Comparison of ENCODE assay signal across 8 mouse cellular contexts in the genomic region with DNA sequence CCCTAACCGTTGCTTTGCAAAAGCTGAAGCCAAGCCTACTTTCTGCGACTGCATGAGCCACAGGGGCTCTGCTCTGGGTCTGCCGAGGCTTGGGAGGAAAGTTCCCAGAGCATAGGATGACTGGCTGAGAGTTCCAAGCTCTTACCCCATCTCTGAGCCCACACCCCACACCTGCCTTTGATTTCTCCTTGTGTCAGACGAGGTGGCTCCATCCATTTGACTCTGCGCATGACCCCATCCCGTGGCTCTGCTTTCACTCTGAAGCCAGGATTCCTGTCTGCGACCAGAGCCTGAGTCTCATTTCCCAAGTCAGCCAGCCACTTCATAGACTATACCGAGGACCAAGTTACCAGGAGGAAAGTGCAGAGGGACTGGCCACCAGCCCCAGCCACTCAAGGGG.
DNase-seq lines count a peak whose midpoint lies in the region; ATAC-seq and TF ChIP-seq lines count a peak whose summit lies in the region.

No protein-coding gene starts in this region.

- peak overlapping the region; percentile 59 for H3K4me2 ChIP-seq in heart, embryonic 14.5 days (ENCODE audit: low read length)
- peak overlapping the region; percentile 27; the same call in 1 of the 2 replicates for H3K4me2 ChIP-seq in CH12.LX (ENCODE audit: insufficient read depth, low read depth, poor library complexity, severe bottlenecking)
- peak overlapping the region; percentile 29; the same call in 1 of the 2 replicates for H3K4me2 ChIP-seq in forebrain, embryonic 13.5 days
- peak overlapping the region; percentile 36 for H3K4me2 ChIP-seq in limb, embryonic 15.5 days

- H3K79me2 ChIP-seq in heart, adult 2 months (replicated peaks; ENCODE audit: control insufficient read depth, insufficient read depth, low read length), result no peaks in the 10 kb centered on the region
- H3K79me2 ChIP-seq in CH12.LX (replicated peaks; ENCODE audit: control insufficient read depth, extremely low read depth, insufficient read depth, poor library complexity, severe bottlenecking), result no peaks in the 10 kb centered on the region

- TF ChIP-seq RAD21 in CH12.LX (IDR thresholded peaks at IDR 0.05; ENCODE audit: low read depth, low read length), result no peak

- no peak for TF ChIP-seq EP300 in heart, adult 2 months (IDR thresholded peaks at IDR 0.05; ENCODE audit: insufficient read depth, low read depth, low read length)
- TF ChIP-seq EP300 in CH12.LX (IDR thresholded peaks at IDR 0.05; ENCODE audit: low read length), result no peak

- intact Hi-C loops in heart, adult 2 months (cut with DNase I), result loop anchor here (1.0 to 2.0 kb wide), 3 partner anchors 76 to 246 kb away; no protein-coding TSS in a partner anchor
- intact Hi-C loops in gastrocnemius, postnatal 36 days (cut with DNase I), result no loop called here

- dilution Hi-C loops in CH12.LX (cut with MboI; ENCODE audit: extremely low pct_ligation_motif_present, extremely low pct_unique_long_range_greater_than_20kb, low sequenced_read_pairs), result no loop called here

- peak overlapping the region; percentile 24 to 34 for H3K4me3 ChIP-seq in heart, embryonic 14.5 days (ENCODE audit: control insufficient read depth in 1 of 2, insufficient read depth in 1 of 2, low read depth in 1 of 2, low read length in 2 of 2)
- H3K4me3 ChIP-seq in heart, adult 2 months, result no peak overlapping the region
- no peak overlapping the region for H3K4me3 ChIP-seq in CH12.LX (replicated peaks in 1 of 3; ENCODE audit: low read depth in 2 of 3, low read length in 2 of 3, poor library complexity in 1 of 3)
- H3K4me3 ChIP-seq in forebrain, embryonic 13.5 days, result no peak overlapping the region
- peak overlapping the region; percentile 22 for H3K4me3 ChIP-seq in limb, embryonic 15.5 days

- no peak for DNase-seq in heart, adult 2 months
- no peak for DNase-seq in CH12.LX (ENCODE audit: extremely low read depth)
- no peak for DNase-seq in B cell, adult 2 months
- no peak for DNase-seq in gastrocnemius, postnatal 36 days
- DNase-seq in cerebellum, postnatal 4 days (ENCODE audit: low spot score in 2 of 2), result no peak

- H3K9ac ChIP-seq in heart, embryonic 14.5 days (ENCODE audit: low read length), result peak overlapping the region; percentile 27; the same call in 1 of the 2 replicates
- H3K9ac ChIP-seq in heart, adult 2 months (ENCODE audit: low read depth, low read length), result no peak overlapping the region
- H3K9ac ChIP-seq in CH12.LX (ENCODE audit: insufficient read depth, low read depth), result no peak overlapping the region
- H3K9ac ChIP-seq in forebrain, embryonic 13.5 days, result no peak overlapping the region
- no peak overlapping the region for H3K9ac ChIP-seq in limb, embryonic 15.5 days

- H3K27ac ChIP-seq in heart, embryonic 14.5 days (replicated peaks in 1 of 2; ENCODE audit: control insufficient read depth in 1 of 2, insufficient read depth in 1 of 2, low read depth in 2 of 2, low read length in 2 of 2), result no peak overlapping the region
- no peak overlapping the region for H3K27ac ChIP-seq in heart, adult 2 months
- H3K27ac ChIP-seq in CH12.LX (ENCODE audit: insufficient read depth, low read depth), result no peak overlapping the region
- H3K27ac ChIP-seq in forebrain, embryonic 13.5 days, result no peak overlapping the region
- H3K27ac ChIP-seq in limb, embryonic 15.5 days, result no peak overlapping the region

- no peaks in the 10 kb centered on the region for H3K36me3 ChIP-seq in heart, embryonic 14.5 days (ENCODE audit: control insufficient read depth, insufficient read depth, low read length)
- no peaks in the 10 kb centered on the region for H3K36me3 ChIP-seq in heart, adult 2 months (ENCODE audit: control insufficient read depth, insufficient read depth, low read length)
- H3K36me3 ChIP-seq in CH12.LX (replicated peaks in 1 of 2; ENCODE audit: control insufficient read depth in 1 of 2, insufficient read depth in 1 of 2, low read length in 1 of 2), result no peaks in the 10 kb centered on the region
- no peaks in the 10 kb centered on the region for H3K36me3 ChIP-seq in forebrain, embryonic 13.5 days (ENCODE audit: poor library complexity, severe bottlenecking)
- H3K36me3 ChIP-seq in limb, embryonic 15.5 days, result no peaks in the 10 kb centered on the region

- peaks cover 4 to 5% of the 10 kb centered on the region in 2 experiments; a peak in 2 of 4 replicates for H3K4me1 ChIP-seq in heart, embryonic 14.5 days (ENCODE audit: control insufficient read depth in 2 of 2, insufficient read depth in 2 of 2, low read length in 2 of 2)
- H3K4me1 ChIP-seq in heart, adult 2 months (ENCODE audit: control insufficient read depth, insufficient read depth, low read length), result no peaks in the 10 kb centered on the region; the same call in 1 of the 2 replicates
- H3K4me1 ChIP-seq in CH12.LX (ENCODE audit: control insufficient read depth in 1 of 2, insufficient read depth in 2 of 2), result peaks cover 0 to 7% of the 10 kb centered on the region in 2 experiments; a peak in 2 of 4 replicates
- peaks cover 17% of the 10 kb centered on the region for H3K4me1 ChIP-seq in forebrain, embryonic 13.5 days
- peaks cover 5% of the 10 kb centered on the region for H3K4me1 ChIP-seq in limb, embryonic 15.5 days

- H3K9me3 ChIP-seq in heart, embryonic 14.5 days (ENCODE audit: control insufficient read depth, low read length), result no peaks in the 10 kb centered on the region
- no peaks in the 10 kb centered on the region for H3K9me3 ChIP-seq in CH12.LX (replicated peaks; ENCODE audit: low read length)
- H3K9me3 ChIP-seq in forebrain, embryonic 13.5 days (replicated peaks), result no peaks in the 10 kb centered on the region
- H3K9me3 ChIP-seq in limb, embryonic 15.5 days, result no peaks in the 10 kb centered on the region

- in situ Hi-C loops in CH12.LX (cut with MboI; ENCODE audit: low pct_ligation_motif_present, low pct_unique_long_range_greater_than_20kb, low sequenced_read_pairs), result loop anchor here (25.0 kb wide), 1 partner anchor 227 kb away; the partner anchor contains the start of gene Msx2

- no peaks in the 10 kb centered on the region for H3K27me3 ChIP-seq in heart, embryonic 14.5 days (ENCODE audit: control insufficient read depth, insufficient read depth, low read length)
- H3K27me3 ChIP-seq in heart, adult 2 months (ENCODE audit: control insufficient read depth, insufficient read depth, low read length), result no peaks in the 10 kb centered on the region
- peaks cover 39% of the 10 kb centered on the region for H3K27me3 ChIP-seq in CH12.LX (replicated peaks)
- peaks cover 41% of the 10 kb centered on the region for H3K27me3 ChIP-seq in forebrain, embryonic 13.5 days
- H3K27me3 ChIP-seq in limb, embryonic 15.5 days, result peaks cover 8% of the 10 kb centered on the region; the same call in 1 of the 2 replicates

- 16% methylated on average over 8 of the region's 8 CpGs for WGBS in heart, embryonic 14.5 days
- 27% methylated on average over 8 of the region's 8 CpGs for WGBS in heart, adult 2 months
- WGBS in forebrain, embryonic 13.5 days, result 52% methylated on average over 8 of the region's 8 CpGs
- 17% methylated on average over 8 of the region's 8 CpGs for WGBS in limb, embryonic 15.5 days

- TF ChIP-seq CTCF in heart, adult 2 months (IDR thresholded peaks at IDR 0.05), result no peak
- TF ChIP-seq CTCF in CH12.LX (conservative IDR thresholded peaks at IDR 0.05 in 1 of 2, IDR thresholded peaks at IDR 0.05 in 1 of 2; ENCODE audit: low read depth in 2 of 2, low read length in 2 of 2), result no peak

- no peak for TF ChIP-seq POLR2A in heart, adult 2 months (IDR thresholded peaks at IDR 0.05; ENCODE audit: insufficient read depth, low read depth, low read length)
- no peak for TF ChIP-seq POLR2A in CH12.LX (IDR thresholded peaks at IDR 0.05; ENCODE audit: low read depth, low read length)

- no peak for ATAC-seq in heart, embryonic 14.5 days (ENCODE audit: insufficient number of reproducible peaks, insufficient read depth, low FRiP score, low read depth)
- no peak for ATAC-seq in forebrain, embryonic 13.5 days
- no peak for ATAC-seq in limb, embryonic 15.5 days (ENCODE audit: insufficient number of reproducible peaks, low FRiP score, low TSS enrichment, low read depth)

TF ChIP-seq in CH12.LX, 34 proteins besides CTCF, POLR2A, EP300 and RAD21:
- TF ChIP-seq USF1 (IDR thresholded peaks at IDR 0.05; ENCODE audit: low read depth, low read length) (no peak), TBP (conservative IDR thresholded peaks at IDR 0.05; ENCODE audit: low read depth, low read length) (no peak), MAX (IDR thresholded peaks at IDR 0.05; ENCODE audit: low read length) (no peak), CHD2 (IDR thresholded peaks at IDR 0.05; ENCODE audit: low read length) (no peak), ETS1 (conservative IDR thresholded peaks at IDR 0.05; ENCODE audit: low read depth, low read length) (no peak), KAT2A (IDR thresholded peaks at IDR 0.05; ENCODE audit: insufficient replicate concordance, low read length) (no peak), MAFK (IDR thresholded peaks at IDR 0.05; ENCODE audit: insufficient replicate concordance, low read length) (no peak), ELF1 (IDR thresholded peaks at IDR 0.05; ENCODE audit: low read depth, low read length) (no peak), MAZ (IDR thresholded peaks at IDR 0.05; ENCODE audit: low read depth, low read length) (no peak), USF2 (conservative IDR thresholded peaks at IDR 0.05; ENCODE audit: low read depth, low read length) (no peak), BHLHE40 (IDR thresholded peaks at IDR 0.05; ENCODE audit: low read depth, low read length) (no peak), ZMIZ1 (IDR thresholded peaks at IDR 0.05; ENCODE audit: low read depth, low read length) (no peak), NELFE (IDR thresholded peaks at IDR 0.05; ENCODE audit: low read depth, low read length) (no peak), E2F4 (IDR thresholded peaks at IDR 0.05; ENCODE audit: insufficient replicate concordance, low read depth, low read length) (no peak), ZKSCAN1 (IDR thresholded peaks at IDR 0.05; ENCODE audit: borderline replicate concordance, low read depth, low read length) (no peak), ZNF384 (IDR thresholded peaks at IDR 0.05; ENCODE audit: low read depth, low read length) (no peak), TCF12 (IDR thresholded peaks at IDR 0.05; ENCODE audit: low read depth, low read length) (no peak)
TF ChIP-seq in CH12.LX: peak in this region for 0.

Comparison
In these comparisons a context has a peak if more than half of its experiments do, and no peak if none do; other contexts are left out.
1. H3K4me3 ChIP-seq: peak in heart, embryonic 14.5 days (2 of 2) and limb, embryonic 15.5 days (single experiment); none in heart, adult 2 months (single experiment), CH12.LX (0 of 3) and forebrain, embryonic 13.5 days (single experiment).
2. Peak in every context shown above with its lines, with median percentiles within 50 percentile points of each other: H3K4me2 ChIP-seq.